Mouse (Mus musculus) MEL (cell line): Measurements from ENCODE around the gene Olfr572. TPM values are rescaled to one million over a fixed set of nuclear protein-coding genes. Genes with fewer than 3 reads are reported as not detected.

Experiments
- DNase-seq: peaks from one replicate; pipeline ENCODE4 v3.0.0; 2011; ENCODE audit warnings: low read depth, low spot score
- H3K27ac ChIP-seq: 2 replicates; pipeline ENCODE4 v1.5.1; 2012; ENCODE audit warnings: low read depth, mild to moderate bottlenecking, control low read depth, low read length, moderate library complexity; ENCODE audit not compliant: control insufficient read depth
- H3K27me3 ChIP-seq, 2 experiments: fragments of 150-350 bp in 1 of 2; sonication (generic) in 1 of 2; 2 replicates each; pipeline ENCODE4 v1.6.1; 2012; ENCODE audit warnings: low read length in 2 of 2, mild to moderate bottlenecking in 2 of 2, improper control_type of control experiment in 1 of 2, moderate library complexity in 1 of 2; ENCODE audit not compliant: insufficient read depth in 2 of 2, control insufficient read depth in 1 of 2
- H3K36me3 ChIP-seq, 2 experiments: 2 replicates each; pipeline ENCODE4 v1.6.1; 2012 to 2014; ENCODE audit warnings: low read length in 2 of 2, improper control_type of control experiment in 1 of 2, inconsistent platforms in 1 of 2, mild to moderate bottlenecking in 1 of 2; ENCODE audit not compliant: insufficient read depth in 2 of 2, control insufficient read depth in 1 of 2
- H3K4me1 ChIP-seq, 2 experiments: fragments of 150-350 bp in 1 of 2; sonication (generic) in 1 of 2; 2 replicates each; pipeline ENCODE4 v1.6.1; 2012; ENCODE audit warnings: low read length in 2 of 2, improper control_type of control experiment in 1 of 2, mild to moderate bottlenecking in 1 of 2; ENCODE audit not compliant: insufficient read depth in 2 of 2, control insufficient read depth in 1 of 2
- H3K4me3 ChIP-seq, 2 experiments: fragments of 150-350 bp in 1 of 2; sonication (generic) in 1 of 2; 2 replicates each; pipeline ENCODE4 v1.5.1; 2012; ENCODE audit warnings: low read depth in 2 of 2, low read length in 2 of 2, mild to moderate bottlenecking in 2 of 2, moderate library complexity in 2 of 2, control low read depth in 1 of 2, improper control_type of control experiment in 1 of 2; ENCODE audit not compliant: control insufficient read depth in 1 of 2, insufficient read depth in 1 of 2
- H3K79me2 ChIP-seq: 2 replicates; pipeline ENCODE4 v1.6.1; 2012; ENCODE audit warnings: mild to moderate bottlenecking, low read length, moderate library complexity; ENCODE audit not compliant: control insufficient read depth, poor library complexity, insufficient read depth
- H3K9ac ChIP-seq: 2 replicates; pipeline ENCODE4 v1.6.1; 2012; ENCODE audit warnings: low read depth, mild to moderate bottlenecking, control low read depth, low read length, moderate library complexity; ENCODE audit not compliant: control insufficient read depth, poor library complexity, severe bottlenecking
- H3K9me3 ChIP-seq: fragments of 150-350 bp; sonication (generic); replicated peaks from 2 replicates; pipeline ENCODE4 v1.6.1; 2012; ENCODE audit warnings: mild to moderate bottlenecking, low read length, improper control_type of control experiment, moderate library complexity; ENCODE audit not compliant: insufficient read depth
- BHLHE40 ChIP-seq: IDR thresholded peaks from 2 replicates; pipeline ENCODE4 v1.6.1; 2012; ENCODE audit warnings: low read depth, mild to moderate bottlenecking, inconsistent platforms, low read length, improper control_type of control experiment, borderline replicate concordance
- CHD2 ChIP-seq: IDR thresholded peaks from 2 replicates; pipeline ENCODE4 v1.6.1; 2011; ENCODE audit warnings: low read length, improper control_type of control experiment
- E2F4 ChIP-seq: IDR thresholded peaks from 2 replicates; pipeline ENCODE4 v1.6.1; 2011; ENCODE audit warnings: low read depth, low read length, improper control_type of control experiment, borderline replicate concordance
- EP300 ChIP-seq, 2 experiments: IDR thresholded peaks; 2 replicates each; pipeline ENCODE4 v1.6.1; 2011; ENCODE audit warnings: improper control_type of control experiment in 2 of 2, low read length in 2 of 2, low read depth in 1 of 2, mild to moderate bottlenecking in 1 of 2
- GABPA ChIP-seq: IDR thresholded peaks from 2 replicates; pipeline ENCODE4 v1.6.1; 2012; ENCODE audit warnings: low read depth, mild to moderate bottlenecking, inconsistent platforms, low read length, improper control_type of control experiment, moderate library complexity
- MAX ChIP-seq: IDR thresholded peaks from 2 replicates; pipeline ENCODE4 v1.6.1; 2011; ENCODE audit warnings: low read length, improper control_type of control experiment
- MEF2A ChIP-seq: IDR thresholded peaks from 2 replicates; pipeline ENCODE4 v1.6.1; 2014; ENCODE audit warnings: low read depth, mild to moderate bottlenecking, inconsistent platforms, low read length, improper control_type of control experiment; ENCODE audit not compliant: poor library complexity, insufficient replicate concordance, severe bottlenecking; ENCODE audit errors: extremely low read depth
- MYC ChIP-seq: IDR thresholded peaks from 2 replicates; pipeline ENCODE4 v1.6.1; 2011; ENCODE audit warnings: low read depth, mild to moderate bottlenecking, low read length, improper control_type of control experiment, moderate library complexity
- NELFE ChIP-seq: IDR thresholded peaks from 2 replicates; pipeline ENCODE4 v1.6.1; 2011; ENCODE audit warnings: low read depth, low read length, improper control_type of control experiment
- POLR2AphosphoS2 ChIP-seq: IDR thresholded peaks from 2 replicates; pipeline ENCODE4 v1.6.1; 2011; ENCODE audit warnings: low read length, improper control_type of control experiment
- POLR2AphosphoS5 ChIP-seq: IDR thresholded peaks from 2 replicates; pipeline ENCODE4 v1.6.1; 2012; ENCODE audit warnings: low read depth, borderline replicate concordance, mild to moderate bottlenecking, inconsistent platforms, low read length, moderate library complexity, mixed read lengths
- RAD21 ChIP-seq: IDR thresholded peaks from 2 replicates; pipeline ENCODE4 v1.6.1; 2011; ENCODE audit warnings: mild to moderate bottlenecking, low read depth, low read length, improper control_type of control experiment
- RCOR1 ChIP-seq: IDR thresholded peaks from 2 replicates; pipeline ENCODE4 v1.6.1; 2012; ENCODE audit warnings: low read depth, mild to moderate bottlenecking, inconsistent platforms, low read length, improper control_type of control experiment
- SIN3A ChIP-seq: IDR thresholded peaks from 2 replicates; pipeline ENCODE4 v1.6.1; 2012; ENCODE audit warnings: low read length, improper control_type of control experiment, inconsistent platforms
- SMC3 ChIP-seq: IDR thresholded peaks from 2 replicates; pipeline ENCODE4 v1.6.1; 2011; ENCODE audit warnings: low read depth, low read length, improper control_type of control experiment
- TAL1 ChIP-seq: IDR thresholded peaks from 2 replicates; pipeline ENCODE4 v1.6.1; 2012; ENCODE audit warnings: mild to moderate bottlenecking, inconsistent platforms, low read length, moderate library complexity, mixed read lengths
- TBP ChIP-seq: IDR thresholded peaks from 2 replicates; pipeline ENCODE4 v1.8.0; 2011; ENCODE audit warnings: low read depth, low read length, improper control_type of control experiment
- TCF12 ChIP-seq: IDR thresholded peaks from 2 replicates; pipeline ENCODE4 v1.6.1; 2014; ENCODE audit warnings: low read depth, mild to moderate bottlenecking, inconsistent platforms, low read length, improper control_type of control experiment, moderate library complexity
- ZMIZ1 ChIP-seq: IDR thresholded peaks from 2 replicates; pipeline ENCODE4 v1.6.1; 2012; ENCODE audit warnings: low read depth, mild to moderate bottlenecking, inconsistent platforms, low read length, improper control_type of control experiment, moderate library complexity
- polyA plus RNA-seq, 2 experiments: library from polyadenylated mRNA; stranded (reverse) in 1 of 2; unstranded in 1 of 2; fragments of >175 nt in 1 of 2; fragments of >200 nt in 1 of 2; gene quantifications; 2 replicates each; pipeline versions ENCODE4 v1.2.1 to v1.2.4; 2012; ENCODE audit warnings: low replicate concordance in 2 of 2, low read depth in 1 of 2; ENCODE audit not compliant: insufficient read length in 2 of 2, insufficient read depth in 1 of 2, missing spikeins in 1 of 2
- total RNA-seq: library from RNA; depleted of rRNA; stranded (reverse); fragments of 300-350 nt; gene quantifications from 2 replicates; pipeline ENCODE4 v1.2.3, GENCODE M21; 2012; rRNA removed

Olfr572 gene
- not detected in 2 replicates for total RNA-seq
- not detected for polyA plus RNA-seq

DNA sequence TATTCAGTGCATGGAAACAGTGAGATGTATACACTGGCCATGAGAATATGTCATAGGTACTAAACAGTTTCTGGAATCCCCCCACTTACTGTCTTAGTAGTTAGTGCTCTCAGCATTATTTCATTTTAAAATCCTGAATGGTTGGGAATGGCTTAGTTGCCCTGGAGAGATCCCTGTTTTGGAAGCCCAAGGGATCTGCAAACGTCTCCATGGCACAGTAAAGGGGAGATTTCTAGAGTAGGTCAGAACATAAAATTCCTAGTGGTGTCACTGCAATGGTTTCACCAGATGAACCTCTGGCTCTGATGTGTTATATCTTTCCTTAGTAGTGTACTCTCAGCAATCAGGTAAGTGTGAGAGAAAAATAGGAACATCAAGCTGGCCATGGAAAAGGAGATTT lies at the start of gene Olfr572:
Gene Olfr572 (plus strand): TSS at position 301 of the 400 bp plus-strand sequence.
- Histone ChIP-seq H3K27ac (no peak within 1 kb of the TSS), H3K9ac (no peak within 1 kb of the TSS), H3K4me3 (no peak within 1 kb of the TSS), H3K9me3 (no peaks in the 10 kb centered on the region), H3K4me1 (no peaks in the 10 kb centered on the region), H3K79me2 (no peaks in the 10 kb centered on the region), H3K27me3 (no peaks in the 10 kb centered on the region), H3K36me3 (no peaks in the 10 kb centered on the region)
- DNase-seq: no peak
- no peak for TF ChIP-seq E2F4
- no peak for TF ChIP-seq MEF2A
- no peak for TF ChIP-seq POLR2AphosphoS5
- no peak for TF ChIP-seq TBP
- no peak for TF ChIP-seq CHD2
- no peak for TF ChIP-seq SMC3
- TF ChIP-seq BHLHE40: no peak
- TF ChIP-seq POLR2AphosphoS2: no peak

DNA sequence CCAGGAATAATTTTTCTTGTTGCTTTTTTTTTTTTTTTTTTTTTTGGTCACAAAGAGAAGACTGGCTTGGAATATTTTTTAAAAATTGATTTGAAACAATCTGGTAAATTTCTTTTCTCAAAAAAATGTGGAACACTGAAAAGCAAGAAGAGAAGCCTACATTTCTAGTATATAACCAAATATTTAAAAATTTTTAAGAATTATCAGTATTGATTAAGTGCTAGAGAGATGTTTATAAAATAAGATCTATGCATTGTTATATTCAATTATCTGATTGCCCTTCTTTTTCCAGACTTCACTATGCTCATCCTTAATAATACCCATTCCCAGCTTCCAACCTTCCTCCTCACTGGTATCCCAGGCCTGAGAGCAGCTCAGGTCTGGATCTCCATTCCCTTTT lies 47.4 kb upstream of the Olfr572 start, which contains the start of gene Olfr568:
Gene Olfr568 (plus strand): TSS at position 301 of the 400 bp plus-strand sequence.
- Histone ChIP-seq H3K9ac (no peak within 1 kb of the TSS), H3K36me3 (no peaks in the 10 kb centered on the region), H3K4me3 (no peak within 1 kb of the TSS), H3K27me3 (no peaks in the 10 kb centered on the region), H3K9me3 (no peaks in the 10 kb centered on the region), H3K79me2 (no peaks in the 10 kb centered on the region), H3K4me1 (no peaks in the 10 kb centered on the region), H3K27ac (no peak within 1 kb of the TSS)
- TF ChIP-seq RAD21: no peak
- TF ChIP-seq MYC: no peak
- TF ChIP-seq TAL1: no peak
- no peak for TF ChIP-seq TBP
- TF ChIP-seq GABPA: no peak
- TF ChIP-seq SMC3: no peak
- DNase-seq: no peak

DNA sequence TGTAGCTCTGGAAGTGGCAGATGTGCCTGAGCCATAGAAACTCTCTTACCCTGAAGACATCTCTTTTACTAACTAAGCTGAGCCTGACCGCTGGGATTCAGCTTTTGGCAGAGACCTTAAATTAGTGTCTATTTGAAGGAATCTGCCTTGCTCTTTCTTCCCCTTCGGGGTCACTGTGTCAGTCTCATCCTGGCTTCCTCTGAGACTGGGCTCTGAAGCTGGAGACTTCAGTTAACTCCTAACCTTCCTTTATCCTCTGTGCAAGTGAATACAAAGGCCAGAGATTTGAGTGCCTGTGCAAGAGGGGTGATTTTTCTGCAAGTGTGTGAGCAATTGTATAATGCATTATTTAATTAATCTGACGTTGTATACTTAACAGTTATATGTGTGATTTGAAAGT lies 33.4 kb upstream of the Olfr572 start, which contains the start of gene Olfr569:
Gene Olfr569 (minus strand): TSS at position 101 of the 400 bp plus-strand sequence.
- H3K4me3 ChIP-seq: no peak within 1 kb of the TSS
- DNase-seq: no peak
- no peaks in the 10 kb centered on the region for H3K36me3 ChIP-seq
- no peaks in the 10 kb centered on the region for H3K9me3 ChIP-seq
- no peaks in the 10 kb centered on the region for H3K4me1 ChIP-seq
- H3K9ac ChIP-seq: no peak within 1 kb of the TSS
- H3K27ac ChIP-seq: no peak within 1 kb of the TSS
- H3K79me2 ChIP-seq: no peaks in the 10 kb centered on the region
- TF ChIP-seq TCF12: no peak
- no peak for TF ChIP-seq EP300 (IDR thresholded peaks at IDR 0.05; ENCODE audit: low read depth in 1 of 2, low read length in 2 of 2)
- no peak for TF ChIP-seq MAX
- TF ChIP-seq SMC3: no peak
- TF ChIP-seq TAL1: no peak
- no peak for TF ChIP-seq NELFE
- TF ChIP-seq SIN3A: no peak
- no peak for TF ChIP-seq E2F4
- TF ChIP-seq MYC: no peak
- no peak for TF ChIP-seq GABPA
- no peak for TF ChIP-seq CHD2
- no peak for TF ChIP-seq POLR2AphosphoS5
- no peak for TF ChIP-seq ZMIZ1
- no peak for TF ChIP-seq RCOR1
- H3K27me3 ChIP-seq: no peaks in the 10 kb centered on the region; a peak in 1 of 4 replicates
